Mouse (Mus musculus): ENCODE data around the gene Ltb. TPM values are rescaled to one million over a fixed set of nuclear protein-coding genes. Genes with fewer than 3 reads are reported as not detected.
"Not testable (repeated sequence)": the region's sequence is repeated elsewhere in the genome, so short reads cannot be mapped to it uniquely, and the experiment has no call there.

Gene Ltb
- total RNA-seq, 2 experiments from 2014 or later = 0.41 TPM; not detected in 1

DNA sequence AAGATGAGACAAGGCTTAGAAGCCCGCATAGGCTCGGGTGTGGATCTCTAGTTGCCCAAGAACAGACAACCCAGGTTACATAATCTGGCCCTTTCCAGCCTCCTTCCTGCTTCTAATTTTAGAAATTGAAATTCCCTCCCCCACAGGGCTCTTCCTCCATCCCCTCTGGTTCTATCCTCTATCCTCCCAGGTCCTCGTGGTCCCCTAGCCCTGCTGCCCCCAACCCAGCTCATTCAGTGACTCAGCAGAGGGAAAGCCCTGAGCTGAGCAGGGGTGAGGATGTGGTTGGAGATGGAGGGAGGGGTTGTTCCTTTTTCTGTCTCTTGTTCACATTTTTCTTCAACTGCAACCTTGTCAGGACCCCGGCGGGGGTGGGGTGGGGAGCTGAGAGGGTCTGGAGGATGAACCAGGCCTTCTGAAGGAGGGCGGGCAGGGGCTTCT is 25.4 kb downstream of the Ltb start:
- ATAC-seq (replicated peaks; ENCODE audit: poor library complexity, severe bottlenecking) = peak; percentile 71

DNA sequence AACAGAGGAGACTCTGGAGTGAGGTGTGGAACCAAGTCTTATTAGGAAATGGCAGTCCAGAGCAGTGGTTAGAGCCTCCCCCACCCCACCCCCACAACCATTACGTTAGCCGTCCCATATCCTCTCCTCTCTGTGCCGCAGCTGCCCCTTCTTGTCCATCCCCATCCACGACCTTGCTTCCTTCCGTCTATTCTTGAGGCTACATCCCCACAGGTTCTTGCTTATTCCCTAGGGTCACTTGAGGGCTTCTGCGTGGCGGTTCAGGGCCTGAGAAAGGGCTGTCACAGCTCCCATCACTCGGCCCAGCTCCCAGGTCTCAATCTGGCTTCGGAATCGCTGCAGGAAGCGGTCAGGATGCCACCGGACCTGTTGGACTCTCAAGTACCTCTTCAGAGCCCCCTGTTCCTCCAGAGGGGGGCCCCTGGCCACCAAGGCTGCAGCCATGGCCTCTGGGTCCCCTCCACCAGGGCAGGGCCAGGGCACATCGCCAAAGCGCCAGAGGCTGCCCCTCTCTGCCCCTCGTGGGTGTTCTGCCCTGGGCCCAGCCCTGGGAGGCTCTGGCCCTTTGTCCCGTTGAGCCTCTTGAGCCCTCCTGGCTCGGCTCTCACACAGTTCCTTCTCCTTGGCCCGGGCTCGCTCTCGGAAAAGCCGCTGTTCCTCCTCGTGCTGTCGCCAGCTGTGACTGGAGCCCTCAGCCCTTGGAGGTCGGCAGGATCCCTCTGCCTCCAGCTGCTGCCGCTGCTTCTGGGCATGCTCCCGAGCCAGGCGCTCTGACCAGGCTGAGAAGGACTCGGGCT is 26.1 kb downstream of the Ltb start, which contains the start of gene Gm16181:
Gm16181 (plus strand) TSS at position 679 of the 797 bp plus-strand sequence.
- peak; percentile 5; the same call in 1 of the 2 replicates for ATAC-seq (replicated peaks; ENCODE audit: poor library complexity, severe bottlenecking)

DNA sequence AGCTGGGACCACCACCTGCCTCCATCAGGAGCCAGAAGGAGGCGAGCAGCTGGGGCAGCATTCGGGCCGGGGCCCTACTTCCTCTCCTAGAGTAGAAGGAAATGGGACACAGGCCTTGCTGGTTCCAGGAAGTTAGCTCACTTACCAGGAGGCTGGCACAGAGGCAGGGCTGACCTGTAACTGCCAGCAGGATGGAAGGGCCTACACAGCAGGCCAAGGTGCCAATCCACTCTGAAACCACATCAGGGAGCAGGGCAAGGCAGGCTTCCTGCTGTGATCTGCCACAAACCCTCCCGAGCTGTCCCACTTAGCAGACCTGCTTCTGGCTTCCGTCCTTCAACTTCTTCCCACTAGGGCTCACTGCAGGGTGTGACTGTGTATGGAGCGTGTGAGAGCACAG is 28.1 kb downstream of the Ltb start:
- ATAC-seq (replicated peaks; ENCODE audit: poor library complexity, severe bottlenecking) = peak; percentile 42

DNA sequence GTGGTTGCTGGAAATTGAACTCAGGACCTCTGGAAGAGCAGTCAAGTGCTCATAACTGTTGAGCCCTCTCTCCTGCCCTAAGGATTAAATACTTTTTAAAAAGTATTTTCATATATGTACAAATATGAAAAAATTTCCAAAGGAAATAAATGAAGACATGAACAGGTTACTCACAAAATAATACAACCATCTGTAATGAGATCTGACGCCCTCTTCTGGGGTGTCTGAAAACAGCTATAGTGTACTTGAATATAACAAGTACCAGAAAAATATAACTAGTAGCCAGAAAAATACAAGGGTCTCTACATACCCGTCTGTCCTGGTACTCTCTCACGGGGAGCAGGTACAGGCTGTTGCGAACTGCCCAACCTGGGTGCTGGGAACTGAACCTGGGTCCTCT is 30.4 kb downstream of the Ltb start:
- no peak for ATAC-seq (replicated peaks; ENCODE audit: poor library complexity, severe bottlenecking)

DNA sequence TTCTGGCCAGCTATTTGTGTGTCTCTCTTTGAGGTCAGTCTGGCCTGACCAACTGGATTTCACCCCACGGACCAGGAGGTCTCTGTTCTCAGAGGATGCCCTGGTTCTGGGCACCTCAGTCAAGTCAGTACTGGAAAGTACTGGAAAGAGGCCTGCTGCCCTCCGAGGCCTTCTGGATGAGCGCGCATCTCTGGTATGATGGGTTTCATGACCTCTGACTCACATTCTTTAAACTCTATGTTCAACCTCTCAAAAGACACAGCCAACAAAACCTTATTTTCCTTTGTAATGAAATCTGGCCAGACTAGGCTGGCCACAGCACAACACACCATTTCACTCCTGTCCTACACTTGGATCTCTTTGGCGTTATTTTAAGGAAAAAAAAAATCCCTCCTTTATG is 31.2 kb downstream of the Ltb start:
- no peak for ATAC-seq (replicated peaks; ENCODE audit: poor library complexity, severe bottlenecking)

DNA sequence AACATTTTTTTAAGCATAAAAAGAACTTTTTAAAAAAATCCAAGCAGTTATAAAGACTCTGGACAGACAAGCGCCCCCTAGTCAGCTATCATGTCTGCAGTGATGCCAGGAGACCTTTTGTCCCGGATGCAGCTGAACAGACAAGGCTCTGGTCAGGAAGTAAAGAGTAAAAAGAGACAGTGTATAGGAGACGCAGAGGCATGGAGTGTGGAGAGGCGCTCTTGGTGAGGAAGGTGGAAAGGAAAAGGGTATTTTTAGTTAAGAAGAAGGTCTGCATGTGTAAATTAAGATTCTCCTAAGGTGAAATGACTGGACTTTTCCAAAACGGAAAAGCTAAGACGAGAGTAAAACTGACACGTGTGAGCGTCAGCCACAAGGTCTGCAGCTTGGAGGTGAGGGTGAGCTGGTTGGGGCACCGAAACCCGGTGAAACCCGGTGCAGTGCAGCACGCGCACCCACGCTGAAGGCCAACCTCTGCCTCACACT is 32.4 kb downstream of the Ltb start:
- no peak for ATAC-seq (replicated peaks; ENCODE audit: poor library complexity, severe bottlenecking)

DNA sequence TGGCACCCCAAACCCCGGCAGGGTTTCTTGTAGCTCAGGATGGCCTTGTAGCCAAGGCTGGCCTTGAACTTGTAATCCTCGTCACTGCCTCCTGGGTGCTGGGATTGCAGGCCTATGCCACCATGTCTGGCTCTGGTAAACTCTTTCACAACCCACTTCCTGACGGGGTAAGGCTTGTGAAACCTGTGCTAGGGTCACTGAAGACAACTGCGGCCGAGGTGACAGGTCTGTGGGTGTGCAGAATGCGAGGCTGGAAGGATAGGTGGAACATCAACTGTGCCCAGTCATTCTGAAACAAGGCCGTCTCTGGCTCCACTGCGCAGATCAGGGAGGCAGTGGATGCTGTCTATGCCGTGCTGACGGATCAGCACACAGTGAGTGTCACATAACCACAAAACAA is 36.8 kb downstream of the Ltb start:
- peak; percentile 58 for ATAC-seq (replicated peaks; ENCODE audit: poor library complexity, severe bottlenecking)

DNA sequence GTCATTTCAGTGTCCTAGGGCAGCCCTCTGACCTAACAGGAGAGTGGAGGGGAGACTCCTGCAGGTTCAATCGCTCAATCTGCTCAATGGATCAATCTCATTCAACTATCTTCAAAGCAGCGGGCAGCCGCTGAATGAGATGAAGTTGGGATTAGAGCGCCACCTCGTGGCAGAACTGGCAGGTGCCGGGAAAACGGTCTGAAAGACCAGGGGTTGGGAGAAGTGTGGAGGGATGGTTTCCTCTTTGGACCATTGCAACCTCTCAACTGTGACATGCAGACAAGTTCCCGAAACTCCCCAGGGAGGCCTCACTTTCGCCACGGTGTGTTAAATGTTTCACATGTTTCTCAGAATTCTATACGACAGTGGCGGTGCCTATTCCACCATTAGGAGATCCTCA is 37.8 kb downstream of the Ltb start:
- ATAC-seq (replicated peaks; ENCODE audit: poor library complexity, severe bottlenecking) = peak; percentile 17; the same call in 1 of the 2 replicates

DNA sequence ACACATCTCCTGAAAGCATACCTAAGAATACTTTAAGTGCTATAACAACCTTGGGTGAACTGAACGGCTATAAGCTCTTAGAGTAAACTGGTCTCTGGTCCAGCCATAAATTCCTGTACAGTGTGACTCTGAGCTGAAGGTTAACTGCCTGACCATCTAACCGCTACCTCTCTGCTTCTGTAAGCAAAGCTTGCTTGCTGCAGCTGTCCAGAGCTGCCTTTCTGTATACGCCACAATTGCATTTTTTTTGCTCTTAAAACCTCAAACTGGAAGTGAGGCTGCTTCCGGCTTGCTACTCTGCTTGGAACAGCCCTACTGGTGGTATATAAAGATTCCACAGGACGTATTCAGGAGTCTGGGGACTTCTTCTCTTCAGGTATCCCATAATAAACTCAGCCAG is 38.4 kb downstream of the Ltb start:
- 0 out of 2 replicates have a peak, but pooled peaks have one; percentile 6 for ATAC-seq (replicated peaks; ENCODE audit: poor library complexity, severe bottlenecking)

DNA sequence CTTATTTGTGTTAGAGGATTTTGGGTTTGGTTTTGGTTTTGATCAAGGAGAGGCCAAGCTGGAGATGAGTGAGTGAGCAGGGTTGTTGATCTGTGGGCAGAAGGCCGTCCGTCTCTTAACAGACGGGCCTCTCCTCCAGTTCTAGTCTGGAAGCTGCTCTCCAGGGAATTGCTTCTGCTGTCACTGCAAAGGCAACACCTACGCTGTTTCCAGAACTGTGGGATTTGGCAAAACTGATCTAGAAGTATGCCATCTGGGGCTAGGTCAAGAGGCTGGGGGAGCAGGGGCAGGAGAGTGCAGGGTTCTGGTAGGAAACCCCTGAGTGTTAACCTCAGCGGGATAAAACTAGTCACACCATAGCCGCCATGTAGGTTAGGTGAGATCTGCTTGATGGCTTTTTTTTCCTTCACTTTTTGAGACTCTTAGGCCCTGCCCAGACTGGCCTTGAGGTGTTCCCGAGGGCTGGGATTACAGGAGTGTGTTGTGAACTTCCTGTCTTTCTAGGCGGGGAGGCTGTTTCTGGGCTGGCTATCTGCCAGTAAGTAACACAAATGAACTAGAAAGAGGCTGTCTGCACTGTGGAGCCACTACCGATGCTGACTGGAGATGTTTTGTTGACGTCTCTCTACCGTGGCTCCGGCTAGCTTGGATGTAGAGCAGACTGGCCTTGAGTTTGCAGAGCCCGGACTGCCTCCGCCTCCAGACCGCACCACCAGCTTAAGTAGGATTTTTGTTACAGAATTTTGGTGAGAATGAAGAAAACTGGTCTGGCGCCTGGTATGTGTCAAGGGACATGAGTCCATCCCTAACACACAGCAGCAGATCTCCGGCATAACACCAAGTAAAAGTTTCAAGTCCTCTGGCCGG is 39.1 kb downstream of the Ltb start, which contains the start of gene Atp6v1g2:
Atp6v1g2 (plus strand) TSS at position 547 of the 867 bp plus-strand sequence.
- no peak for ATAC-seq (replicated peaks; ENCODE audit: poor library complexity, severe bottlenecking)

DNA sequence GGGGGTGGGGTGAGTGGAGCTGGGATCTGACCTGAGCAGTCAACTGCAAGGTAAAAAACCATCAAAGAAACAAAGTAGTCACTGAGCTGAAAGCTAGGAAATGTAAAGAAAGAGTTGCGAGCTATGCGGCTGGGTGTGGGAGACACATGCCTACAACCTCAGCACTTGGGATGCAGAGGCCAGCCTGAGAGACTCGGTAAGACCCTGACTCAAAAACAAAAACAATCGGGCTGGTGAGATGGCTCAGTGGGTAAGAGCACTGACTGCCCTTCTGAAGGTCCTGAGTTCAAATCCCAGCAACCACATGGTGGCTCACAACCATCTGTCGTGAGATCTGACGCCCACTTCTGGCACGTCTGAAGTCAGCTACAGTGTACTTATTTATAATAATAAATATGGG is 39.9 kb downstream of the Ltb start:
- not testable (repeated sequence) for ATAC-seq (replicated peaks; ENCODE audit: poor library complexity, severe bottlenecking)

DNA sequence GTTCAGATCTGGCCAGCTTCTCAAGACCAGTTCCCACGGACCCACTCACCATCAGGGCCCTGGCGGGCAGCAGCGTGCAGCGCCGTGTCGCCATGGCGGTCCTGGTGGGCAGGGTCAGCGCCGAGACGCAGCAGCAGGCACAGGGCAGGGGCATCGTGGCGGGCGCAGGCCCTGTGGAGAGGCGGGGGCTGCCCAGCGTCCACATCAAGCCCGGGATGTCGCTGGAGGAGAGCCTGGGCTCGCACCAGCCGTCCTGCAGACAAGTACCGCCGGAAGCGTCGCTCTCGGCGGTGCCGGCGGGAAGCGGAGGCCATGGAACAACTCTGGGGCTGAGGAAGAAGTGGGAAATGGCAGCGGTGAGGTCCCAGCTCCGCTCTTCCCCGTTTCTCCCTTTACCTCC is 40.7 kb downstream of the Ltb start:
- 0 out of 2 replicates have a peak, but pooled peaks have one; percentile 1 for ATAC-seq (replicated peaks; ENCODE audit: poor library complexity, severe bottlenecking)

DNA sequence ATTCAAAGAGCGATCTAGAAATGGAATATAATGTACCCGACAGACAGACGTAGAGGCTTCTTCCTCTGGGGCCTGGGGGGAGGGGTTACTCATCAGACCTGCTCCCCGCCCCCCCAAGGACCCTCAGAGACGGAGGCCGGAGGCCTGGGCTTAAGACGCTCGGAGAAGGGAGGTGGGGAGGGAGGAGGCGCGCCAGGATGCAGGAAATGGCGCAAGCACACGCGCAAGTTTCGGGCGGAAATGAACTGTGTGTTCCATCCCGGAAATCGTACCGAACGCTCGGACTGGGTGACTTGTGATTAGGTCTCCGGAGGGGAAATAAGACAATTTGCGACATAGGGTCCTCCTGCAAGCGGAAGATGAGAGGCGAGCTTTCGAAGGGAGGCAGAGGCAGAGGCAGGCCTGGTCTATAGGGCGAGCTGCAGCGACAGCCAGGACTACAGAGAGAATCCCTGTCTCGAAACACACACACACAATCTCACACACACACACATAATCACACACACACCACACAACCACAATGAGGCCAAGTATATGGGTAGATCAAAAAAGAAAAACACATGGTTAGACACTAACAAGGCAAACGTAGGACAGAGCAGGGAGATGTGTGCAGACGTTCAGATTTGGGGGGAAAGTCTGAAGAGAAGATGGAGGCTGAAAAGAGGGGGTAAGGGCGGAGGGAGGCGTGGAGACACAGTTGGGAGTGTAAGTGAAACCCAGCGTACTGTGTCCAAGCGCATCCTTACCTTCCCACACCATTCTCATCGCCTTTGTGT is 41.6 kb downstream of the Ltb start, which contains the start of gene Nfkbil1:
Nfkbil1 (minus strand) TSS at position 179 of the 776 bp plus-strand sequence.
- peak; percentile 68 for ATAC-seq (replicated peaks; ENCODE audit: poor library complexity, severe bottlenecking)

DNA sequence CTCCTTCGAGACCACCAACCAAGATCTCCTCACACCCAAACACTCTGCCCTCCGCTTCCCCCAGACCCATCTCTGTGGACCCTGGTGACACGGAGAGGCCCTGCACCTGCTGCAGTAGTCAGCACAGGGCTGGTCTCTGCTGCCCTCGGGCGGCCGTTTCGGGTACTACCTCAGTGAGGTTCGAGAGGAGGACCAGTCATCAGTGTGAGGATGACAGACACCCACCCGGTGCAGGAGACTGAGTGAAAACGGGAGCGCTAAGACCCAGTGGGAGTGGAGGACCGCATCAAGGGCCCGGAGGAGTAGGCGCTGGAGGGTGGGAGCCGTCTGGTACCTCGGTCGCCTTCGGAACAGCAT is 42.1 kb downstream of the Ltb start:
- ATAC-seq (replicated peaks; ENCODE audit: poor library complexity, severe bottlenecking) = peak; percentile 64

DNA sequence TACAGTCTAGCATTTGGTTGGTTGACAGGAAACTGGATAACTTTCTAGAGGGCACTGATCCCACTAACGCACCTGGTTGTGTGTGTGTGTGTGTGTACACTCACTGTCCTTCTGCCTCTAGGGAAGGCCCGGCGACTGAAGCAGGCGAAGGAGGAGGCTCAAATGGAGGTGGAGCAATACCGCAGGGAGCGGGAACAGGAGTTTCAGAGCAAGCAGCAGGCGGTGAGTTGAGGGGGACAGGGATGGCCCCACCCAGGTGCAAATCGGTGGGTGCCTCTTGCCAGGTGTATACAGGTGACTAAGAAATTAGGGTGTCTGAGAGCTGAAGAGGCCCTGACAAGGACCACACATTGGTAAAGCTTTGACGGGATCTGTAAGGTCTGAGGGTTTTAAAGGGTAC is 42.8 kb downstream of the Ltb start:
- ATAC-seq (replicated peaks; ENCODE audit: poor library complexity, severe bottlenecking) = no peak

DNA sequence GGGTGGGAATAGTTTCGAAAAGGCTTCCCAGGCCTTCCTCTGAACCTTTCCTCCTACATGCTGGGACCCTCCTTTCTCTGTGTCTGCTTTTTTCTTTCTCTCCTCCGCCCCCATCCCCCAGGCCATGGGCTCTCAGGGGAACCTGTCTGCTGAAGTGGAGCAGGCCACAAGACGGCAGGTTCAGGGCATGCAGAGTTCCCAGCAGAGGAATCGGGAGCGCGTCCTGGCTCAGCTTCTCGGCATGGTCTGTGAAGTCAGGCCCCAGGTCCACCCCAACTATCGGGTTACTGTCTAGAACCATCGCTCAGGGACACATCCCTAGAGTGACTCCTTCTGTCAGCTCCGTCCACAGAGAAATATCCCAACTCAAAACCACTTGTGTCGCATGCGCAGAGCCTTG is 43.3 kb downstream of the Ltb start:
- no peak for ATAC-seq (replicated peaks; ENCODE audit: poor library complexity, severe bottlenecking)

DNA sequence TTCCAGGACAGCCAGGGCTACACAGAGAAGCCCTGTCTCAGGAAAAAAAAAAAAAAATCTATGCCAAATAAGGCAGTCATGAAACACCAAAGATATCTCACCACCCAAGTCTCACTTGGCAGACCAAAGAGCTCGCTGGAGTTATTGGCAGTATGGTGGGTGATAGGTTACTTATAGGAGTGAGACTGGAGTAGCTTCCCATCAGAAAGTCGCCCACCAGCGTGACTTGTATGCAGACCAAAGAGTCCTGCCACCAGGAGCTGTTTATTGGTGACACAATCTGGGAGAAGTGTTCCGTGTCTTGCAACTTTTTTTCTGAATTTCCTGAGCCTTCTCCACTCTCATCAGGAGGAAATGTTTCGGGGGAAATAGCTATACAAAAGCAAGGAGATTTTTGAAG is 45.5 kb downstream of the Ltb start:
- ATAC-seq (replicated peaks; ENCODE audit: poor library complexity, severe bottlenecking) = no peak

DNA sequence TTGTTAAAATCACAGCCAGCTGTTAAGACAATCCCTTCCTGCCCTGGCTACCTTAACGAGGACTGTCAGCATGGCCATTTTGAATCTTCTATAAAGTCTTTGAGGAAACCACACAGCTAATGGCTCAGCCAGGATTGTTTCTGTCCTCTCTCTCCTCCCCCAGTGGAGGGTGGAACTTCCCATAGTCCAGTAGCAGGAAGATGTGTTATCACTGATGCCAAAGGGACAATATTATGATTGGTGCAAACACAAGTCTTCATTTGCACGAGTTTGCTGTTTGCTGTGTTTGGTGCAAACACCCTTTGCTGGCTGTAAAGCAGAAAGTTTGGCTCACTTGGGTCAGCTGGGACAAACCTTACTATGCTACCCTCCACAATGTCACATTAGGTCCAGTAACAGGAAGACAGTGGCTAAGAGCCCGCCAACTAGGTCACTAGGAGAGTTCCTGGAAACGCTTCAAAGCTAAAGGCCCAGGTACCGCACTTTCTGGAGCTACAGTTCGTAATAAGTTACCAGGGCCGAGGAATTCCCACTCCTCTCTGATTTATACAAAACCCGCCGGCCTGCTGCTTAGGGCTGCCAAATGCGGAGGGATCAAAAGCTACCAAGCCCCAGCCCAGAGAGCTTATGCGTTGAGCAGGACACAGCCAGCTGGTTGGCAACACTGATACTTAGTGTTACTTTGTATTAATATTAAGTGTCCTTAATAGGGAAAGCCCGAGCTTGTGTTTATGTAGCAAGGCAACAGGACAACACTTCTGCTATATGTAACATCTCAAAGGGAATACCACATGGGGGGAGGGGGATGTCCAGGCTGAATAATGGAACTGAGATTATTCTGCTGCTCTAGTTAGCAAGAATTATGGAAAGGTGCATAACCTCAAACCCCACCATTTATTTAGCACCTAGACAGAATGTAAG is 46.4 kb downstream of the Ltb start:
- ATAC-seq (replicated peaks; ENCODE audit: poor library complexity, severe bottlenecking) = no peak

Measured in granulocyte monocyte progenitor cell, adult 5-6 weeks (primary cell).